Mouse (Mus musculus) thymus, adult 2 months (tissue): ENCODE results near the gene Hspb6. TPM values are rescaled to one million over a fixed set of nuclear protein-coding genes. Genes with fewer than 3 reads are reported as not detected.

Experiments
- DNase-seq: peaks from one replicate; pipeline ENCODE4 v3.0.0; 2021
- H3K27ac ChIP-seq: fragments of 200-500 bp; 2 replicates; pipeline ENCODE4 v1.5.1; 2012; ENCODE audit warnings: low read length, control low read depth; ENCODE audit not compliant: control insufficient read depth, insufficient read depth
- H3K27me3 ChIP-seq: fragments of 200-500 bp; 2 replicates; pipeline ENCODE4 v1.6.1; 2012; ENCODE audit warnings: mild to moderate bottlenecking, low read length, moderate library complexity, mixed read lengths; ENCODE audit not compliant: control insufficient read depth, insufficient read depth
- H3K36me3 ChIP-seq: fragments of 200-500 bp; 2 replicates; pipeline ENCODE4 v1.6.1; 2012; ENCODE audit warnings: mild to moderate bottlenecking, low read length, moderate library complexity; ENCODE audit not compliant: control insufficient read depth, insufficient read depth
- H3K4me1 ChIP-seq: fragments of 200-500 bp; replicated peaks from 2 replicates; pipeline ENCODE4 v1.6.1; 2012; ENCODE audit warnings: low read length; ENCODE audit not compliant: control insufficient read depth, insufficient read depth
- H3K4me3 ChIP-seq: fragments of 200-500 bp; 2 replicates; pipeline ENCODE4 v1.5.1; 2012; ENCODE audit warnings: mild to moderate bottlenecking, low read length, control low read depth, moderate library complexity; ENCODE audit not compliant: control insufficient read depth, insufficient read depth
- CTCF ChIP-seq: fragments of 200-500 bp; IDR thresholded peaks from 2 replicates; pipeline ENCODE4 v1.5.1; 2012; ENCODE audit warnings: mild to moderate bottlenecking, control low read depth, low read length, moderate library complexity, borderline replicate concordance; ENCODE audit not compliant: control insufficient read depth, poor library complexity, insufficient read depth; ENCODE audit errors: extremely low read depth
- POLR2A ChIP-seq: fragments of 200-500 bp; IDR thresholded peaks from 2 replicates; pipeline ENCODE4 v1.6.1; 2012; ENCODE audit warnings: mild to moderate bottlenecking, low read length, control low read depth, moderate library complexity; ENCODE audit not compliant: control insufficient read depth, poor library complexity, insufficient read depth; ENCODE audit errors: extremely low read depth
- WGBS: fragments of 180-500 bp; shearing (Covaris S2); methylation state at CpG from one replicate; pipeline ENCODE4 v1.1.7; 2018; 5-methylcytosine and 5-hydroxymethylcytosine counted together
- polyA plus RNA-seq: library from polyadenylated mRNA; depleted of rRNA; stranded (reverse); fragments of >200 nt; gene quantifications from 2 replicates; pipeline ENCODE4 v1.2.3, GENCODE M21; 2012

Hspb6 gene
- polyA plus RNA-seq, 1 experiment, result 89.6 TPM

GRCm38 (mm10) chr7:30566033-30566432 is 14.1 kb downstream of the Hspb6 start:
- TF ChIP-seq CTCF (no peak), POLR2A (no peak)
- WGBS, result 90% methylated on average over 9 of the region's 9 CpGs
- no peak for DNase-seq
- Histone ChIP-seq H3K36me3 (peaks cover 20% of the 10 kb centered on the region), H3K27ac (no peak overlapping the region), H3K4me1 (peaks cover 18% of the 10 kb centered on the region), H3K27me3 (no peaks in the 10 kb centered on the region), H3K4me3 (no peak overlapping the region)

GRCm38 (mm10) chr7:30567555-30567954 is 15.6 kb downstream of the Hspb6 start:
- peaks cover 26% of the 10 kb centered on the region for H3K36me3 ChIP-seq
- no peaks in the 10 kb centered on the region for H3K27me3 ChIP-seq
- no peak overlapping the region for H3K27ac ChIP-seq
- DNase-seq, result no peak
- 96% methylated on average over 11 of the region's 11 CpGs for WGBS
- no peak for TF ChIP-seq POLR2A
- TF ChIP-seq CTCF, result no peak
- H3K4me3 ChIP-seq, result no peak overlapping the region
- peaks cover 15% of the 10 kb centered on the region for H3K4me1 ChIP-seq

GRCm38 (mm10) chr7:30572389-30572788 is 20.4 kb downstream of the Hspb6 start:
- Histone ChIP-seq H3K36me3 (peaks cover 75% of the 10 kb centered on the region), H3K27ac (no peak overlapping the region), H3K4me3 (no peak overlapping the region), H3K27me3 (no peaks in the 10 kb centered on the region), H3K4me1 (no peaks in the 10 kb centered on the region)
- 95% methylated on average over 5 of the region's 5 CpGs for WGBS
- DNase-seq, result no peak
- no peak for TF ChIP-seq CTCF
- TF ChIP-seq POLR2A, result no peak

GRCm38 (mm10) chr7:30572969-30573368 is 21.0 kb downstream of the Hspb6 start:
- no peak for DNase-seq
- H3K36me3 ChIP-seq, result peaks cover 80% of the 10 kb centered on the region
- no peak overlapping the region for H3K27ac ChIP-seq
- H3K4me1 ChIP-seq, result no peaks in the 10 kb centered on the region
- 92% methylated on average over 2 of the region's 2 CpGs for WGBS
- no peak overlapping the region for H3K4me3 ChIP-seq
- no peaks in the 10 kb centered on the region for H3K27me3 ChIP-seq
- TF ChIP-seq POLR2A (no peak), CTCF (no peak)

GRCm38 (mm10) chr7:30579950-30580349 is 28.0 kb downstream of the Hspb6 start:
- Histone ChIP-seq H3K27me3 (no peaks in the 10 kb centered on the region), H3K27ac (no peak overlapping the region), H3K36me3 (peaks cover 92% of the 10 kb centered on the region), H3K4me3 (no peak overlapping the region), H3K4me1 (no peaks in the 10 kb centered on the region)
- no peak for TF ChIP-seq CTCF
- TF ChIP-seq POLR2A, result no peak
- 95% methylated on average over 8 of the region's 8 CpGs for WGBS
- DNase-seq, result no peak

GRCm38 (mm10) chr7:30581547-30581946 is 29.6 kb downstream of the Hspb6 start:
- peaks cover 89% of the 10 kb centered on the region for H3K36me3 ChIP-seq

GRCm38 (mm10) chr7:30584339-30584738 is 32.4 kb downstream of the Hspb6 start:
- DNase-seq, result no peak
- WGBS, result 94% methylated on average over 10 of the region's 10 CpGs
- Histone ChIP-seq H3K4me1 (peaks cover 6% of the 10 kb centered on the region), H3K36me3 (peaks cover 61% of the 10 kb centered on the region), H3K27me3 (no peaks in the 10 kb centered on the region), H3K27ac (no peak overlapping the region), H3K4me3 (no peak overlapping the region)
- TF ChIP-seq CTCF, result no peak
- TF ChIP-seq POLR2A, result no peak

More at GRCm38 (mm10) chr7:30581547-30581946, 29.6 kb downstream of the Hspb6 start:
- no peak overlapping the region for H3K4me3 ChIP-seq
- H3K27me3 ChIP-seq, result no peaks in the 10 kb centered on the region
- no peak for DNase-seq
- 97% methylated on average over 16 of the region's 16 CpGs for WGBS
- no peaks in the 10 kb centered on the region for H3K4me1 ChIP-seq
- TF ChIP-seq POLR2A, result no peak
- no peak for TF ChIP-seq CTCF
- no peak overlapping the region for H3K27ac ChIP-seq

- peaks cover 53% of the 10 kb centered on the region for H3K36me3 ChIP-seq
Observed at GRCm38 (mm10) chr7:30585170-30585569, 33.2 kb downstream of the Hspb6 start.

More at GRCm38 (mm10) chr7:30585170-30585569, 33.2 kb downstream of the Hspb6 start:
- DNase-seq, result no peak
- WGBS, result 98% methylated on average over 7 of the region's 7 CpGs
- Histone ChIP-seq H3K4me3 (no peak overlapping the region), H3K27ac (no peak overlapping the region), H3K4me1 (peaks cover 10% of the 10 kb centered on the region), H3K27me3 (no peaks in the 10 kb centered on the region)
- no peak for TF ChIP-seq CTCF
- TF ChIP-seq POLR2A, result no peak
